Mouse (Mus musculus): Measurements from ENCODE around the gene Stat1.

Stat1 gene

GRCm38 (mm10) chr1:52118860-52119591 is at the start of gene Stat1:
Stat1 (plus strand) TSS chr1:52119440.
- in situ Hi-C loops (cut with MboI, MseI) = no loop called here

GRCm38 (mm10) chr1:52079724-52080367 is 39.4 kb upstream of the Stat1 start:
- in situ Hi-C loops (cut with MboI, MseI) = loop anchor here (10.0 kb wide), 1 partner anchor 55 kb away; no protein-coding TSS in a partner anchor

GRCm38 (mm10) chr1:52080375-52080774 is 38.9 kb upstream of the Stat1 start:
- in situ Hi-C loops (cut with MboI, MseI) = no loop called here

- in situ Hi-C loops (cut with MboI, MseI) = no loop called here
Observed at GRCm38 (mm10) chr1:52086236-52086635, 33.0 kb upstream of the Stat1 start.

GRCm38 (mm10) chr1:52087128-52087527 is 32.1 kb upstream of the Stat1 start:
- in situ Hi-C loops (cut with MboI, MseI) = no loop called here

- in situ Hi-C loops (cut with MboI, MseI) = no loop called here
Observed at GRCm38 (mm10) chr1:52088634-52089033, 30.6 kb upstream of the Stat1 start.

GRCm38 (mm10) chr1:52098618-52099232 is 20.5 kb upstream of the Stat1 start:
- in situ Hi-C loops (cut with MboI, MseI) = loop anchor here (5.0 kb wide), 1 partner anchor 96 kb away; no protein-coding TSS in a partner anchor

GRCm38 (mm10) chr1:52100496-52100895 is 18.7 kb upstream of the Stat1 start:
- in situ Hi-C loops (cut with MboI, MseI) = no loop called here

GRCm38 (mm10) chr1:52102795-52103194 is 16.4 kb upstream of the Stat1 start:
- in situ Hi-C loops (cut with MboI, MseI) = no loop called here

- in situ Hi-C loops (cut with MboI, MseI) = no loop called here
Observed at GRCm38 (mm10) chr1:52107206-52107605, 12.0 kb upstream of the Stat1 start.

GRCm38 (mm10) chr1:52111217-52111616 is 8.0 kb upstream of the Stat1 start:
- in situ Hi-C loops (cut with MboI, MseI) = no loop called here

- in situ Hi-C loops (cut with MboI, MseI) = no loop called here
Observed at GRCm38 (mm10) chr1:52112301-52112700, 6.9 kb upstream of the Stat1 start.

- in situ Hi-C loops (cut with MboI, MseI) = no loop called here
Observed at GRCm38 (mm10) chr1:52113067-52113665, 6.1 kb upstream of the Stat1 start.

- in situ Hi-C loops (cut with MboI, MseI) = no loop called here
Observed at GRCm38 (mm10) chr1:52113666-52114069, 5.6 kb upstream of the Stat1 start.

- in situ Hi-C loops (cut with MboI, MseI) = no loop called here
Observed at GRCm38 (mm10) chr1:52116441-52116840, 2.8 kb upstream of the Stat1 start.

- in situ Hi-C loops (cut with MboI, MseI) = no loop called here
Observed at GRCm38 (mm10) chr1:52117777-52118176, 1.5 kb upstream of the Stat1 start.

GRCm38 (mm10) chr1:52119691-52120090 is 451 bp downstream of the Stat1 start:
- in situ Hi-C loops (cut with MboI, MseI) = no loop called here

- in situ Hi-C loops (cut with MboI, MseI) = no loop called here
Observed at GRCm38 (mm10) chr1:52120191-52120590, 951 bp downstream of the Stat1 start.

- in situ Hi-C loops (cut with MboI, MseI) = no loop called here
Observed at GRCm38 (mm10) chr1:52121052-52121451, 1.8 kb downstream of the Stat1 start.

- in situ Hi-C loops (cut with MboI, MseI) = no loop called here
Observed at GRCm38 (mm10) chr1:52124818-52125217, 5.6 kb downstream of the Stat1 start.

- in situ Hi-C loops (cut with MboI, MseI) = no loop called here
Observed at GRCm38 (mm10) chr1:52127350-52127749, 8.1 kb downstream of the Stat1 start.

- in situ Hi-C loops (cut with MboI, MseI) = no loop called here
Observed at GRCm38 (mm10) chr1:52129794-52130193, 10.6 kb downstream of the Stat1 start.
